Mouse (Mus musculus) lung, postnatal 14 days (tissue): ENCODE measurements at regions not wholly inside any gene's neighbourhood (a gene's known extent, or its start where the extent isn't known, plus 50 kb on each side); places are given as distances from the start of the nearest gene placed in this dataset.
A peak's percentile ranks its signal among the peaks of the same experiment; 100 is the strongest.

Source experiments
- DNase-seq: peaks from one replicate; pipeline ENCODE4 v3.0.0; 2021

DNA sequence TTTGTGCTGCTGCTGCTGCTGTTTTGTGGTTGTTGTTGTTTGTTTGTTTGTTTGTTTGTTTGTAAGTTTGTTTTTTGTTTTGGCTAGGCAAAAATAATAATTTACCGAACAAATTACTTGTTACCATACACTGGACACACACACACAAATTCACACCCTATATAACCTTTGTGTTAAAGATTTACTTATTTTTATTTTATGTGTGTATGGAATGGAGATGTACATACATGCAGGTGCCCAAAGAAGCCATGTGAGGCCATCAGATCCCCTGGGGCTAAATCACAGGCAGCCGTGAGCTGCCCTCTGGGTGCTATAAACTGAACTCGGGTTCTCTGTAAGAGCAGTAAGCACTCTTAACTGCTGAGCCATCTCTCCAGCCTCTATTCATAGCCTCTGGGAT, 56.0 kb downstream of the Pttg1 start:
- no peak for DNase-seq

DNA sequence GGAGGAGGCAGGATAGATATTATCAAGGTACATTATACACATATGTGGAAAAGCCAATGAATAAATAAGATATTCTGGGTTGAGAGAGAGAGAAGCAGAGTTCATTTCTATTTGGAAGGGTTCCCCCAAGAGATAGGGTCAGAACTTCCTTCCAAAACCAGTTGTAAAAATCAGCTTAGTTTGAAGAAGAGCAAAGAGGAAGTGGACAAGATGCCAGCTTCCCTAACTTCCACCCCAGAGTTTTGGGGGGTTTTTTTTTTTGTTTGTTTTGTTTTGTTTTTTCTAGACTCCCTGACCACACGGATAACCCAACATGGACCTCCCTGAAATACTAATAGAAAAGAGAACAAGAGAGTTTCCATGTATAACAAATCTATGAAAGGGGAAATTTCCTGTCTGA, 57.7 kb downstream of the Pttg1 start:
- no peak for DNase-seq

DNA sequence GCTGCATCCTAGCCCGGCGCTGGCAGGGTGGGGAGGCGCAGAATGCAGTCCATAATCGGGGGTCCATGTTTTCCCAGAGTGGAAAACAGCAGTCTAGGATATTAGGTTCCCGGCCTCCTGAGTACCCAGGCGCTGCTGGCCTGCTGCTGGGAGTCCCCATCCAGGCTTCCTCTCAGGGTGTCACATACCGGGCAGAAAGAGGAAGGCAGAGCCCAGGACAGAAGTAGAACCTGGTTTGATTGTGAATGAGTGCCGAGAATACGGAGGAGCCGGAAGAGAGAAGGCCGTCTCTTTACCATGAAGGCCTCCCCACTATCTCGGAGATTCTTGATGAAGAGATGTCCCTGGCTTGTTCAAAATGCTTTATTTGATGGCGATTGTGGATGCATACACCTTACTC, 64.2 kb downstream of the Pttg1 start:
- DNase-seq: no peak

DNA sequence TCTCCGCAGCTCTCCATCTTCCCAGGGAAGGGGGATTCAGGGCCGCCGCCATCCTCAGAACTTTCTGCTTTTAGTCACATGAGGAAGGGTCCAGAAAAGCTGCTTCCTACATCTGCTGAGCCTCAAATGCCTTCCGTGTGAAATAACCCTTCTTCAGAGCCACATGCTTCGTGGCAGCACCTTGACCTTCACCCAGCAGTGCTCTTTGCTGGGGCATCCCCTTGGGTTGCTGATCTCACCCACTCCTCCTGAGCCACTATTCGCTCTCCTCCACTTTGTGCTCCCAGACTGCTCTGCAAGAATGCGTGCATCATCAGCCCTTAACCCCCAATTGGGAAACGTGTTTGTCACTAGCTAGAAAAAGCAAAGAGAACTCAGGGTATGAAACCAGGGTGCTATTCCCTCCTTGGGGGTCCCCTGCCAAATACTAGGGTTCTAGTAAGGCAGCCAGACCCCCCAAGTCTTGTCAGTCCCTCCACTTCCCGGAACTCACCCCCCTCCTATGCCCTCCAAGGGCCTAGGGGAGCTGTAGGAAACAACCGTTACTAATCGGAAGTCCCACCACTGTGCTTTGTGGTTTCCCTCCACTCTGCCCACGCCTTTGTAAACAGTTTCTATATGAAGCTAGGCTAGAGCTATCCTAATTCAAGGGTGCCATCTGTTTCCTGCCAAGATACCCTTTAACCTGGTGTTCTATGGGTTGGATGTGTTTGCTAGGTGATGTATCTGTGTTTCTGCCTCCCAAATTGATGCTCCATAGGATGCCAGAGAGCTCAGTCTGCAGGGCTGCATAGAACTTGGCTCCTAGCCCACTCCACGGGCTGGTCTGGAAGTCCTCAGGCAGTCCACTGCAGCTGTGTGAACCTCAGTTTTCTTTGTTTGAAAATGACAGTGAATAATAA, 67.4 kb downstream of the Pttg1 start:
- DNase-seq: peak; percentile 11

DNA sequence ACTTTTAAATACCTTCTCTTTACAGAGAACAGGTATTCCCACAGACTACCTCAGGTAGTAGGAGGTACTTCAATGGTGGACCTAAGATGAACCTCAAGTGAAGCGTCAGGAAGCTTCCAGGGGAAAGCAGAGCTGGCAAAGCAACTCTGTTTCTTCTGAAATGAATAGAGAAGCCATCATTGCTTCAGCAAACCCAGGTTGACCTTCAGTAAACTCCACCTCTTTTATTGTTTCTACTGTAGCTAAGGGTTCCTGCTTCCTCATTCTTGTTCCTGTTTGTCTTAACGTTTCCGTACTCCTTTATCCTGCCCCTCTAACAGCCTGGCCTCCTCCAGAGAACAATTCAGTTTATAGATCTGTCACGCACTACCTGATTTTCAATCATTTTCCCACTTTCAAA, 72.4 kb downstream of the Pttg1 start:
- peak; percentile 4 for DNase-seq

DNA sequence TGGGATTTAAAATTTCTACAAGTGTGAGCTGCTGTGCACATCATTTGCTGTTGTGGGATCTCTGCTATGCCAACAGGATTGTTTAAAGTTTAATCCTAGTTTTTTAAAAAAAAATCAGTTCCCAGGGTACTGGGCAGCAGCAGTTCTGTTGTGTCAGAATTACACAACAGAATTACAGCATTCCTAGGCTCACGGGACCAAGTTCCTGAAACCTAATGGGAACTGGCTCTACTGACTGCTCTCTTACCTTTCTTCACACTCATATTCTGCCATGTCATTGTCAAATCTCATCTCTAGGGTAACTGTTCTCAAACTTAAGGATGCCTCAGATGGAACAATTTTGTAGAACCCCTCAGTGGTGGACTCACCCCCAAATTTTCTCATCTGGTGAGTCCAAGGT, 73.0 kb downstream of the Pttg1 start:
- DNase-seq: no peak

DNA sequence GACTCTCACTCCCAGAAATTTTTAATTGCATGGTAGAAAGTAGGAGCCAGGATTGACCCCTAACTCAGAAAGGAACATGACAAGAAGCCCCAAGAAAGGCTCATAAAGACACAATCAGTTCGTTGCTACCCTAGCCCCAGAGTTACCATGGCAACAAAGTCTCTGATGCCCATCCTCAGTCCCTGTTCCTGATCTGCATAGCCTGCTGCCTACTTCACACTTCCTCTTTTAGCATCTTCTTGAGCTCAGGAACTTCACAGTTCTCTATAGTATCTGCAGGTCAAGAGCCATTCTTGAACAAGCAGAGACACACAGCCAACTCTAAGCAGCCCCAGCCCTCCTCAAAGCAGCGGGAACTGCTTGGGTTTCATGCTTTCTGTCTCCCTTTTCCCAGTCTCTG, 74.2 kb downstream of the Pttg1 start:
- no peak for DNase-seq

DNA sequence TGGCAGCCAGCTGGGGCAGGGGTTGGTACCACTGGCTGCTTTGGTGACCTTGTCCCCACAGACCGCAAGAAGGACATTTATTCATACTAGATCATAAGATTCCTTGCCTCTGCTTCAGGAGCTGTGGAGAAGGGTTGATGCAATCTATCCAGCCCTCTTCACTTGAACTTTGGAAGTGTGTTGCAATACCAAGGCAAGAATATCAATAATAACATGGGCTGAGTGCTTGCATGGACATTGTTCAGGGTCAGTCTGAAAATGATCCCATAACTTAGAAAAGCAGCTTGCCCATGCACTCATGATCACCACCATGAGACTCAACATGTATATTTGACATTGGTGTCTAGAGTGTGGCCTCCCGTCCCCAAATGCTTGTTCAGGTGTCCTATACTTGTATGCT, 74.7 kb downstream of the Pttg1 start:
- no peak for DNase-seq

DNA sequence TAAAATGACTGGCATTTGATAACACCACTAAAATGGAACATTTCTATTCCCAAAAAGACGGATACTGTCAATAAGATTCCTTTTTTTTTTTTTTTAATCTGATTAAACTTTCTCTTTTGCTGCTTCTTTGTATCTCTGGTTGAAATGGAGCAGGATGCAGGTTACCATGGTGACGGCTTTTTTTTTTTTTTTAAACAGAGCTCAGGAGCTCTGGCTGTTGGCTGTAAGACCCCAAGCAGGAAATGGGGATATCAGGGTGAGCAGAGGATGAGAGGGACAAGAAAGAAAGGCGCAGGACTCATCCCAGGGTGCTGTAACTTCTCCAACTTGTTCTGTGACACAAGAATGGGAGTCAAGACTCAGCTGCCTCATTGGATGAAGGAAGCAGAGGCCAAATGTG, 75.8 kb downstream of the Pttg1 start:
- no peak for DNase-seq

DNA sequence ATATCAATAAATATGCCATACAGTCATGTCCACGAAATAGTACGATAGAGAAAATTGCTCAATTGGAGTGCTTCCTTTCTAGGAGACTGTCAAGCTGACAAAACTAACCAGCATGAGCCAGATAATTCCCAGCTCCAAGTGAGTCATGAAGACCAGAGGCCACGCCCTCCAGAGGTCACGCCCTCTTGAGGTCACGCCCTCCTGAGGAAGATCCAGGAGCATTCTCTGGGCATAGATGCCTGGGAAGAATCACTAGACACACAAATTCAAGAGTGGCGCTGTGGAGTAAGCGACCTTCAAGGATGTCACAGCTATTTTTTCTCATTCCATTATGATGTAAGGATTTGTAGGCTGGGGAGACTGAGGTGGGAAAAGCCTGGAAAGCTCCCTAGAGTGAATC, 76.5 kb downstream of the Pttg1 start:
- DNase-seq: peak; percentile 27

DNA sequence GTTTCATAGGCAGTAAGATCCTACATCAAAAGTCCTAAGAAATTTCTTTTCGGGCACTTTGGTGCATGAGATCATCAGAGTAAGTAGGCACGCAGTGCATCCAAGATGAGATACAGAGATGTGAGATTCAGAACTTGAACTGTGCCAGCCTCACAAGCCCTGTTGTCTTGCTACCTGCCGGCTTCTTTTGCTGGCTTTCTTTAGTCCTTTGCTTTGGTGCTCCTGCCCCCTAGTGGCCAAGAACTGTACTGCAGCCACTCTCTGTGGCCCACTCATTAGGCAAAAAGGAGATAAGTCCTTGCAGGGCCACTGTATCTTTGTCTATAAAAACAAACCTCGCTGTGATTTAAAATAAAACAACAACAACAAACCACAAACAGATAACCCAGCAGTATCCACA, 77.5 kb downstream of the Pttg1 start:
- DNase-seq: peak; percentile 90

DNA sequence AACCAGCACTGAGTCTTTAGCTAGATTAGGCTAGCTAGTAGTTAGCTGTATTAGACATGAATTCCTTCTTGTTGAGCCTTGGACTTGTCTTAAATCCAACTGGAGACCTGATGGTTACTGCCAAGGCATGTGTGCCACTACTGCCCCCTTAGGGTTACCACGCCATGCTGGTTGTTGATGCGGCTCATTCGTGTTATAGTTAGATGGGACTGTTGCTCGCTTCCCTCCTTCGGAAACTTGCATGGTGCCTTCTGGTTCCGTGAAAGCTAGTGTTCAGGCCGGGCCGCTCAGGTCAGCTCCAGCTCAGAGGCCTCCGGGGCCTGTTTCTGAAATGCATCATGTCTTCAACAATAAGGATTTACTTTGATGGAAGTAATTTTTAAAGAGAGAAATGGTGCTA, 79.6 kb downstream of the Pttg1 start:
- DNase-seq: no peak

DNA sequence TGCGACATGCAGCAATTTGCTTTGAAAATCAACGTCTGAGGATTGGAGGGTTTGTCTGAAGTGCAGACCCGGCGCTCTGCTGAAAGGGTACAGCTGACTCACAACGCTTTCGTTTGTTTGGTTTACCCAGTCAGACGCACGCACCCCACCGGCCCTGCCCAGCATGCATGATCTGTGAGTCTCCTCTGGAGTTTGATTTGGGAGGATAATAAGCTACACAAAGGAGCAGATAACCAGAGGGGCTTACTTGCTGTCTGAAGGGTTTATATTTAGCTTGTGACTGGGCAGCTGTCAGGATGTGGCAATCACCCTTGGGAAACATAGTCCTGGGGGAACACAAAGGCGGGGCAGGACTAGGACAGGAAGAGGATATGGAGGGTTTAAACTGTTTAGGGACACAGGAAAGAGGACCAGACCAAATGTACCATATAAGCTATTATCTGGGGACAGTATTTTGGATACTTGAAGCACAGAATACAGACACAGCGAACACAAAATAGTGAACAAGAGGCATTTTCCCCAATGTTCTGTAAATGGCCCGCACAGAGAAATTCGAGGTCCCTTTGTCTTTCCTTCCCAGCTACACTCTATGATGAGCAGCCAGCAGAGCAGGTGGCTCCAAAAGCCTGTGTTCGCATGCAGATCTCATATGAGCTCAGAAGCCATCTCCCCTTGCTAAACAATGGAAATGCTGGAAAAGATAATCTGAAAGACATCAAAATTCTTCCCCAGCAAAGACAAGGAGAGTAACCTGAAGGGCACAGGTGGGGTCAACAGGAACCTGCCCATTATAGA, 81.1 kb downstream of the Pttg1 start:
- DNase-seq: peak; percentile 58

DNA sequence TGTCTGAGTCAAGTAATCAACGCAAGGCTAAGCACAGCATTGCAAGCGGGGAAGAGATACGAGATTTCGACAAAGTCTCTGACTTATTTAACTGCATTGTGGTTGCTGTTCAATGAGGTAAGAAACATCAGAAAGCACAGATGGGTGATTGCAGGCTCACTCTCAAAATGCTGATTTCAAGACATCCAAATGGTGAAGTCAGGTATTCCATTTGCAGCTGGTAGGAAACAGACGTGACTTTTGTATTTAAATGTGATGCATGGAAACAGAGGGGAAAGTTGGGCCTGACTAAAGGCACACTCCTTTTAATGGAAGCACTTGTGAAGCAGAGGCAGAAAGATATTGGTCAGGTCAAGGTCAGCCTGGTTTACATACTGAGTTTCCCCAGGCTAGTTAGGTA, 82.5 kb downstream of the Pttg1 start:
- DNase-seq: no peak

DNA sequence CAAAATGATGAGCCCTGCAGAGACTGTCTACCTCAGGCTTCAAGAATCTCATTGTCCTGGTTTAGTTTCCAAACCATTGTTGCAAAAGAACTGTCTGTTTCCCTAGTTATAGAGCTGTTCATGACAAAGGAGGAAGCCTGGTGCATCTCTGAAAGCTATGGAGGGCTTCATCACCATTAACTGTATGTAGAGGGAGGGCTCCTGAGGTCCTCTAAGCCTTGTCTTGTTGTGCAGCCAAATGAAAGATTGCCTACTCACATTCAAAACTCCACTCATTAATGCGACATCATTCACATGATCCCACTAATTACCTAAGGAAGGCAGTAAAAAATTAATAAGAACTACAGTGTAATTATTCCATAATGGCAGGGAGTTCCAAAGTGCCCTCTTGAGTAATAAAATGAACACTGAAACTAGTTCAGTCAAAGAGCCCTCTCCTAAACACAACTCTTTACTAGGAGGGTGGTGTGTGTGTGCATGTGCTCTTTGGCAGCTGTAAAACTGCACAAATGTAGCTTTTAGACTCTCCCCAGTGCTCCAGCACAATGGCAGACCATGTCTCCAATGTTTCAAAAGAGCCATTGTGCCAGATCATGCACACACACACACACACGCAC, 87.6 kb downstream of the Pttg1 start:
- no peak for DNase-seq

DNA sequence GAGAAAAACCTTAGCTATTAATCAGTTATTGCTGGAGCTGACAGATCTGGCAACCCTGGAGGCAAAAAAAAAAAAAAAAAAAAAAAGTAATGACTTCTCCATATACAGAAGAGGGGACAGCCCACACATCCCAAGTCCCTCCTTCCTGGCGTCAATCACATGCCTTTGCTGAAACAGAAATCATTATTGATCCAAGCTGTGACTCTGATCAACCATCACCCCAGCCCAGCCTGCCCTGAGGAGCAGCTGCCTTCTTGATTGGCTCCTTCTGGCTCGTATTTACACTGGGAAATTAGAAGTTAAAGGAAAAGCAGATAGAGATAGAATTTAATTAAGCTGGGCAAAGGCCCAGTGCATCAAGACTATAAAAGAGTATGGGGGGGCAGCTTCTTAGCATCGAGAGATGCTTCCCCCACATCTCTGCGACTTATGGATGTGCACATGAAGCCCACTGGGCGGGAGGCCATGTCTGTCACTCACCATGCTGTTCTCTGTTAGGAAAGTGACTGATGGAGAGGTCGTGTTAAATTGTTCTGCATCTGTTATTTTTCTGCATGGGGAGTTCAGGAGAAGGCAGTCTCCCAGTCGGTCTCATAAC, 90.3 kb downstream of the Pttg1 start:
- no peak for DNase-seq

DNA sequence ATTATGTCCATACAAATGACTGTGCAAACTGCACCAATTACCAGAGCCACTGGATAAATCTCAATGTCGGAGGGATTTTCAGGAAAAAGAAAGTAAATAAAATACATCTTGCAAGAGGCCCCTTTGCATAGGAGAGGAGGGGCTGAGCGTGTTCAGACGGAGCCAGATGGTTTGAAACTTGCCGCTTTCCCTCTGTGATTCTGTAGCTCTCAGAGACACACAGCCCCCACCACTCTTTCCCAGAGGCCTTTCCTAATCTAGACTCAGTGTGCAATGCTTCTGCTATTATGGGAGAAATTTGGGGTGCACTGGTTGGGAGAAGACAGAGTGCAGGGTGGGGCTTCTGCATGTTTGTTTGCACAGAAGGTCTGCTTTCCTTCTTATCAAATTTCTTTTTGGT, 92.5 kb downstream of the Pttg1 start:
- DNase-seq: no peak

DNA sequence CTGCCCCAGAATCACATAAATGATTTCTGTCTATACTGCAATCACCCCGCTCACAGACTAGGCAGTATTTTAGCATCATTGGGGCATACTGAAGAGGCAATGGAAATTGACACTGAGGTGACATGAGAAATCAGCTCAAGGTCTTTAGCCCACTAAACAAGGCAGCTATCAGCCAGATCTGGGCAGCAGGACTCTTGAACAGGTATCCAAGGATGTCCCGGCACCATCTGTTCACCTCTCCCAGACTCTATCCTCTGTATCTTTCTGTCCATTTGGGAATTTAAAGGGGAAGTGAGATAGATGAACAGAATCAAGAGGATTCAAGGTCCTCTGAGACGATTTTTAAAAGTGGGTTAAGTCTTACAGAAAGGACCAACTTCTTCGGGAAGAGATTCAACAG, 112.1 kb downstream of the Pttg1 start:
- no peak for DNase-seq
